Mouse (Mus musculus) embryo, embryonic 11 days (tissue): Measurements from ENCODE around the gene Rcc1l.

ENCODE experiments used
- DNase-seq: peaks from one replicate; pipeline ENCODE4 v3.0.0-alpha.2; 2015

Gene Rcc1l

GRCm38 (mm10) chr5:134114981-134115380 lies 61.6 kb downstream of the Rcc1l start:
- no peak for DNase-seq

DNA sequence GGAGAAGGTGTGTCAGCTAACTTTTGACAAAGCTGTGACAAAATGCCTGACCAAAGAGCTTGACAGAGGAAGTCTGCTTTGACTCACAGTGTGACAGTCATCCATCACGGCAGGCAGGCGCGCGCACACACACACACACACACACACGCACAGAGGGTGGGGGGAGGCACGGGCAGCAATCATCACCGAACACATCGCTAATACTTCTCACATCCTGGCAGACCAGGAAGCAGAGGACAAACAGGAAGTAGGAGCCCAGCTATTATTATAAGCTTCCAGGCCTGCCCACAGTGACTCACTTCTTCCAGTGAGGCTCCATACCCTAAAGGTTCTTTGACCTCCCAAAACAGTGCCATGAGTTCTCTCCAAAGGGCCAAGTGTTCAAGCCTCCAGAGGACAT lies 70.7 kb downstream of the Rcc1l start:
- no peak for DNase-seq

DNA sequence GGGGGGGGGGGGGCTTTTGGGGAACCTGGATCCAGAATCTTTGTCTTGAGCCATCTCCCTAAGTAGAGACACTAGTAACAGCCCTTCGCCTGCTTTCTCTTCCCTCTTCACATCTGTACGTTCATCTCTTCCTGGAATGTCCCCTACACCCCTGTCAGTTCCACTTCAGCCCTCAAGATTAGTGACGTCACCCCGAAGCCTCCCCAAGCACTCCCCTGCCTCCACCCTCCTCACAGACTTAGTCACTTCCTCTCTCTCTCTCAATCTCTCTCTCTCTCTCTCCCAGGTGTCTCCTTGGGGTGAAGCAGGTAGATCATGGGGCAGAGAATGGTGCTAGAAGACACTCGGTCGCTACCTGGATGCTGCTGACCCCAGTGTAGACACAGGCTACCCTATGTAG lies 73.9 kb downstream of the Rcc1l start:
- DNase-seq, result no peak

DNA sequence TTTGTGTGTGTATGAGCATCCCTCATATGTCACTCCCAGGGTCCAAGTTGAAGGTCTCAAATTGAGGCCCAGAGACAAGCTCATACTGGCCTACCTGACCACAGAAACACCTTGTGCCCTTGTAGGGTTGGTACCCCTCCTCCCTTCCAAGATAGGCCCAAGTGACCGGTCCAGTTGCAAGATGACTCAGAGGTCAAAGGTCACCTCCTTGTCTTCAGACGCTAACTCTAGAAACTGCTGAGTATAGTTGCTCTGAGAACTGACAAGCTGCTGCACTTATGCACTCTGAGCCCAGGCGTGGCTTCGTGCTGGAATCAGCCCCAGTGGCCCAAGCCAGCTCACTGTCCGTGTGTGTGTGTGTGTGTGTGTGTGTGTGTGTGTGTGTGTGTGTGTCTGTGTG lies 74.7 kb downstream of the Rcc1l start:
- peak; percentile 44 for DNase-seq

GRCm38 (mm10) chr5:134101322-134101721 lies 75.3 kb downstream of the Rcc1l start:
- no peak for DNase-seq

DNA sequence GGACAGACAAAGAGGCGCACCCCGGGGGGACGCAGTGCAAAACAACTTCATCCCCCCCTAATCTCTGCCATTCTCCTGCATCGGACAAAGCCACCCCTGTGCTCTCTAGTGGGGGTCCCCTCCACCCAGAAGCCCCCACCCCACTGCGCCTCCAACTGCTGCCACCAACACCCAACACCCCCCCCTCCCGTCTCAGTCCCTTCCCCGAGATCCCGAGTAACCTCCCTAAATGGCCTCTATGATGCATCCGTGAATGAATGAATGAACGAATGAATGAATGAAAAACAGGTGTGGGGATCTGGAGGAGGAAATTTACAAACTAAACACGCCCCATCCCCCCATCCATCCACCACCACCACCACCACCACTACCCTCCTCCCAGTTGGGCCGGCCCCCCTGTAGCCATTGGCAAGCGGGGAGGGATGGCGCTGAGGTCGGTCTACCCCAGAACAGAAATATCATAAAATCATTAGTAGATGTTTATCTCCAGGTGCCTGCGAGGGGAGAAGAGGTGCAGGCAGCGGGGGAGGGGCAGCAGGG lies 76.3 kb downstream of the Rcc1l start:
- peak; percentile 41 for DNase-seq

- peak; percentile 97 for DNase-seq
Observed at GRCm38 (mm10) chr5:134099496-134100211, 76.9 kb downstream of the Rcc1l start, which contains the start of gene Castor2. Castor2 (plus strand) TSS chr5:134099711.

GRCm38 (mm10) chr5:134098976-134099375 lies 77.6 kb downstream of the Rcc1l start:
- peak; percentile 51 for DNase-seq

- no peak for DNase-seq
Observed at GRCm38 (mm10) chr5:134098341-134098902, 78.2 kb downstream of the Rcc1l start.
